Mouse (Mus musculus) cortical plate, adult 2 months (tissue): ENCODE results near the gene Tcta.

Experiments
- CTCF ChIP-seq: fragments of 200-500 bp; IDR thresholded peaks from 2 replicates; pipeline ENCODE4 v1.5.1; 2011; ENCODE audit warnings: mild to moderate bottlenecking, control low read depth, low read length; ENCODE audit not compliant: insufficient read depth; ENCODE audit errors: extremely low read depth
- POLR2A ChIP-seq: fragments of 200-500 bp; IDR thresholded peaks from 2 replicates; pipeline ENCODE4 v1.6.1; 2011; ENCODE audit warnings: mild to moderate bottlenecking, low read length, control low read depth; ENCODE audit not compliant: insufficient read depth; ENCODE audit errors: extremely low read depth

DNA sequence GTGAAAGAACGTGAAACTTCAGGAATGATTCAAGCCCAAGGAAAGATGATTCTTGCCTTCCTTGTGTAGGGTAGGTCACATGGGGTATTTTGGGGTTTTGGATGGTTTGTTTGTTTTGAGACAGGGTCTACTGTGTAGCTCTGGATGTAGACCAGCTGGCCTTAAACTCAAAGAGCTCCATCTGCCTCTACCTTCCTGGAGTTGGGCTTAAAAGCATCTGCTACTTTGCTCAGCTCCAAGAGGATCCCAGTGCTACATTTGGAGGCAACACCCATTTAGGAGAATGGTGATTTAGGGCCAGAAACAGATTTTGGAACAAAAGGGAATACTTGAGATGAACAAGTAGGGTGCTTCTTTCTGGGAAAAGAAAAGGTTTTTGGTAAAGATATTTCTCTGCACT, 18.8 kb upstream of the Tcta start:
- no peak for TF ChIP-seq CTCF
- no peak for TF ChIP-seq POLR2A
